Mouse (Mus musculus) hindbrain, postnatal 0 days (tissue): ENCODE measurements around the gene Arhgap22. TPM values are rescaled to one million over a fixed set of nuclear protein-coding genes. Genes with fewer than 3 reads are reported as not detected.
A peak's percentile ranks its signal among the peaks of the same experiment; 100 is the strongest.

Source experiments
- ATAC-seq: fragments of 200-750 bp; cut with Nextera tagmentation; 2 replicates; pipeline ENCODE4 v1.8.0; 2017; ENCODE audit warnings: mild to moderate bottlenecking, moderate TSS enrichment, moderate library complexity
- DNase-seq: peaks from one replicate; pipeline ENCODE4 v3.0.0-alpha.2; 2015; ENCODE audit warnings: low spot score
- H3K27ac ChIP-seq: fragments of 300-500 bp; sonication (generic); 2 replicates; pipeline ENCODE4 v1.5.1; 2014; ENCODE audit warnings: mild to moderate bottlenecking
- H3K27me3 ChIP-seq: fragments of 300-500 bp; sonication (generic); 2 replicates; pipeline ENCODE4 v1.6.1; 2014; ENCODE audit warnings: low read length, mixed read lengths; ENCODE audit not compliant: insufficient read depth
- H3K36me3 ChIP-seq: fragments of 300-500 bp; sonication (generic); 2 replicates; pipeline ENCODE4 v1.6.1; 2014; ENCODE audit warnings: low read length, mixed read lengths; ENCODE audit not compliant: insufficient read depth
- H3K4me1 ChIP-seq: fragments of 300-500 bp; sonication (generic); 2 replicates; pipeline ENCODE4 v1.6.1; 2014; ENCODE audit warnings: antibody characterized with exemption, low read length, mixed read lengths; ENCODE audit not compliant: insufficient read depth
- H3K4me2 ChIP-seq: fragments of 300-500 bp; sonication (generic); 2 replicates; pipeline ENCODE4 v1.6.1; 2014; ENCODE audit warnings: low read depth, mild to moderate bottlenecking, low read length, moderate library complexity, mixed read lengths
- H3K4me3 ChIP-seq: fragments of 300-500 bp; sonication (generic); 2 replicates; pipeline ENCODE4 v1.5.1; 2014; ENCODE audit warnings: low read length
- H3K9ac ChIP-seq: fragments of 300-500 bp; sonication (generic); replicated peaks from 2 replicates; pipeline ENCODE4 v1.6.1; 2014; ENCODE audit warnings: mild to moderate bottlenecking, low read length, moderate library complexity, mixed read lengths
- H3K9me3 ChIP-seq: fragments of 300-500 bp; sonication (generic); 2 replicates; pipeline ENCODE4 v1.6.1; 2016; ENCODE audit warnings: low read length, mixed read lengths
- CTCF ChIP-seq: IDR thresholded peaks from 2 replicates; pipeline ENCODE4 v1.5.1; 2016; ENCODE audit warnings: antibody characterized with exemption, control low read depth, low read depth
- WGBS: fragments of 180-500 bp; shearing (Covaris S2); extraction: QIAGEN DNeasy Blood & Tissue Kit; methylation state at CpG from one replicate; pipeline ENCODE4 v1.1.7; 2014; 5-methylcytosine and 5-hydroxymethylcytosine counted together
- polyA plus RNA-seq: library from polyadenylated mRNA; unstranded; fragments of >200 nt; fragmentation: Nextera tagmentation; extraction: Ambion mirVana; gene quantifications from 2 replicates; pipeline ENCODE4 v1.2.1, GENCODE M21; 2015
- total RNA-seq: library from RNA; depleted of rRNA; stranded (reverse); fragments of >200 nt; gene quantifications from 2 replicates; pipeline ENCODE4 v1.2.3, GENCODE M21; 2014

Arhgap22 gene
- total and polyA plus RNA-seq, 2 experiments from 2014 or later, result 4.4 to 5.0 TPM

DNA sequence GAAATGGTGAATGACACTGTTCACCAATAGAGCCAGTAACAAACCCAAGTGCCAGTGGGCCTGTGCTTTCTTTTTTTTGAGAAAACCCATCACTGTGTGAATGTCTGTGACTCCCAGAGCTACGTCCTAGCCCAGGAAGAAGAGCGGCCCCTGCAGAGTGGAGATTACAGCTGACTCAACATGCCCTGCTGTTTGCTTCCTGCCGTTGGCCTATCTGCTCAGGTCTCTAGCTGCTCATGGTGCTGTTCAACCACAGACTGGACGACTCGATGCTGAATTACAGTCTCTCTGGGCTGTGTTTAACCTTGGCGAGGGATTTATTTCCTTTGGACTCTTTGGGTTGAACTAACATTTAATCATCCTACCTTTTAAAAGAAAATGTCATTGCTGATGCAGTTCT, 10.9 kb upstream of the Arhgap22 start:
- no peak overlapping the region for H3K9ac ChIP-seq
- no peak overlapping the region for H3K27ac ChIP-seq
- H3K36me3 ChIP-seq, result no peaks in the 10 kb centered on the region
- H3K4me3 ChIP-seq, result no peak overlapping the region
- ATAC-seq, result no peak
- 80% methylated on average over 6 of the region's 6 CpGs for WGBS
- no peak overlapping the region for H3K4me2 ChIP-seq
- H3K4me1 ChIP-seq, result no peaks in the 10 kb centered on the region
- no peaks in the 10 kb centered on the region for H3K9me3 ChIP-seq
- DNase-seq, result no peak
- H3K27me3 ChIP-seq, result no peaks in the 10 kb centered on the region
- TF ChIP-seq CTCF, result no peak

DNA sequence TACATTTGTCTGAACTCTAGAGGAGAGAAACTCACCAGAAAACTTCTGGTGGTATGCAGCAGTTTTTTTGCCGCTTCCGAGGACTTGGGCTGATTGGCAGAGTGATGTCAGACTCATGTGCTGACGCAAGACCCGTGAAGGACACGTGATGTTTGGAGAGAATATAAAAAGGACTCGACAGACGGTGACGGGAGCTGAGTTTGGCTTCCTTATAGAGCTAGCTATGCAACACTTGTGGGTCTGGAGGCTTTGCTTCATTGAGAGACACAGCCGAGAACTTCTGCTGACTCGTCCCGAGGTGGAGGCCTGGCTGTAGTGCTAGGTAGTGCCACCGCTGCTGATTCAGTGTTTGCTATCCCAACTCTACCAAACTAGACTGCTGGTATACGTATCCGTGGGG, 10.0 kb upstream of the Arhgap22 start:
- 87% methylated on average over 14 of the region's 14 CpGs for WGBS
- no peak overlapping the region for H3K27ac ChIP-seq
- TF ChIP-seq CTCF, result no peak
- no peaks in the 10 kb centered on the region for H3K4me1 ChIP-seq
- no peaks in the 10 kb centered on the region for H3K27me3 ChIP-seq
- H3K4me2 ChIP-seq, result no peak overlapping the region
- DNase-seq (no peak), ATAC-seq (no peak)
- H3K36me3 ChIP-seq, result no peaks in the 10 kb centered on the region
- H3K9me3 ChIP-seq, result no peaks in the 10 kb centered on the region
- no peak overlapping the region for H3K4me3 ChIP-seq
- H3K9ac ChIP-seq, result no peak overlapping the region

DNA sequence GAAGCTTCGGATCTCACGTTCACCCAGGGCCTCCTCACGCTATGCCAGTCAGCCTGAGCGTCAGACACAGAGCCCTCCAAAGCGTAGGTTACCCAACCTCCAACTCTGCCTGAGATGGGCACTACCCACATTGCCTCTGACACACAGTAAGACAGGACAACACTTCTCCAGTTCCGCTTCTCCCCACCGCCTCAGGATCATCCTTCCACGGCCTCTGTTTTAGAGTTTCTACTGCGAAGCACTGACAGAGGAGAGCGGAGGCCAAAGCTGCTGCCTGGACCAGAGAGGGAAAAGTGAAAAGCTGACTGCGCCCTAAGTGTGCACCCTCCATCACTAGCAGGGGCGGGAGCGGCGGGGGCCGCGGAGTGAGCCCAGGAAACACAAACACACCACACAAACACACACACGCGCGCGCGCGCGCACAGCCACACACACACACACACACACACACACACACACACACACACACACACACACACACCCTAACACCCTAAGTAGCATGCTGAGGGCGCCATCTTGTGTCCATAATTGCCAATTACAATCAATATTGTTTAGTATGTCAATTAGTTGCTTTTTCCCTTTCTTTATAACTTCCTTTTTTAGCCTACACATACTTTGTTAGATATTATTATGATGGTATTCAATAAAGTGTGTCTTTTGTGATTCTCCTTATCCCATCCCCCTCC, 8.4 kb upstream of the Arhgap22 start:
- H3K36me3 ChIP-seq, result no peaks in the 10 kb centered on the region
- H3K4me2 ChIP-seq, result peak overlapping the region; percentile 48
- H3K4me3 ChIP-seq, result 0 out of 2 replicates have a peak overlapping the region, but pooled peaks have one; percentile 4
- no peaks in the 10 kb centered on the region for H3K4me1 ChIP-seq
- no peak overlapping the region for H3K9ac ChIP-seq
- H3K27me3 ChIP-seq, result no peaks in the 10 kb centered on the region
- no peak overlapping the region for H3K27ac ChIP-seq
- H3K9me3 ChIP-seq, result no peaks in the 10 kb centered on the region
- 29% methylated on average over 24 of the region's 24 CpGs for WGBS
- peak; percentile 91 for TF ChIP-seq CTCF
- peak; percentile 78 for DNase-seq
- ATAC-seq, result peak; percentile 66; the same call in 1 of the 2 replicates

- Histone ChIP-seq H3K4me1 (no peaks in the 10 kb centered on the region), H3K4me2 (no peak overlapping the region), H3K27me3 (no peaks in the 10 kb centered on the region), H3K36me3 (no peaks in the 10 kb centered on the region), H3K9ac (no peak overlapping the region), H3K27ac (no peak overlapping the region), H3K4me3 (no peak overlapping the region), H3K9me3 (no peaks in the 10 kb centered on the region)
- WGBS, result 18% methylated on average over 2 of the region's 2 CpGs
- TF ChIP-seq CTCF, result peak; percentile 60
- DNase-seq, result peak; percentile 55
- ATAC-seq, result peak; percentile 19; the same call in 1 of the 2 replicates
These were observed 6.8 kb upstream of the Arhgap22 start for GRCm38 (mm10) chr14:33207011-33207410.

- Histone ChIP-seq H3K9ac (no peak overlapping the region), H3K27ac (no peak overlapping the region), H3K9me3 (no peaks in the 10 kb centered on the region), H3K4me3 (no peak overlapping the region), H3K4me1 (no peaks in the 10 kb centered on the region), H3K27me3 (no peaks in the 10 kb centered on the region), H3K36me3 (no peaks in the 10 kb centered on the region), H3K4me2 (no peak overlapping the region)
- 56% methylated on average over 5 of the region's 5 CpGs for WGBS
- ATAC-seq (no peak), DNase-seq (no peak)
- no peak for TF ChIP-seq CTCF
These were observed 5.5 kb upstream of the Arhgap22 start for GRCm38 (mm10) chr14:33208331-33208730.

GRCm38 (mm10) chr14:33210806-33211205, 3.0 kb upstream of the Arhgap22 start:
- H3K36me3 ChIP-seq, result no peaks in the 10 kb centered on the region
- no peaks in the 10 kb centered on the region for H3K27me3 ChIP-seq
- 80% methylated on average over 8 of the region's 8 CpGs for WGBS
- no peak overlapping the region for H3K9ac ChIP-seq
- H3K27ac ChIP-seq, result no peak overlapping the region
- no peaks in the 10 kb centered on the region for H3K9me3 ChIP-seq
- DNase-seq (no peak), ATAC-seq (no peak)
- H3K4me1 ChIP-seq, result no peaks in the 10 kb centered on the region
- no peak overlapping the region for H3K4me3 ChIP-seq
- no peak overlapping the region for H3K4me2 ChIP-seq
- TF ChIP-seq CTCF, result no peak

DNA sequence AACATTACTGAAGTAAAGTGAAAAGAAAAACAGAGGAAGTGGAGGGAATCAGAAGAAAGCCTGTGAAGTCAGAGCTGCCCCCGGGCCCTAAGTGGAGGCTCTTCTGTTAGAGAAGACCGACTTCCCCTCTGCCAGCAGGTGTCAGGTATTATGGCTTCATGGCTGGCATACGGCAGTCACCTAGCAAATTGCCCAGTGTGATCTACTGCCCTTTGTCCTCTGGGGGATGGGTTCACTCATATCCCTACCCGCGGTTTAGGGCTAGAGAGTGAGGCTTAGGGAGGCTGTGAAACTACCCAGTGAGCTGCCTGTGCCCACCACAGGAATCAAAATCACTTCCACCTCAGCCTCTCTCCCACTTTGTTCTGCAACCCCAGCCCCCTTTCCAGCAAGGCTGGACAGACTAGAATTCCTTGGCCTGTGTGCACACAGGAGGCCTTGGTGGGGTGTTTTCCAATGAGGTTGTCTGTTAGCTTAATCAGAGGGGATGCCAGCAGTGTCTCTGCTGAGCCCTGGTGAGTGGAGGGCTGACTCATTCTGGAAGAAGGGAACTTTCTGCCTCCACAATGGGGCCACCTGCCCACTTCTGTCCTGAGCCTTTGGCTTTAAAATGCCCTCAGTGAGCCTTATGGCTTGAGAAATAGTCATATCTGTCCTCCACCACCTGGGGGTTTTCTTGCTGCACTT, 1.4 kb upstream of the Arhgap22 start:
- Histone ChIP-seq H3K4me2 (no peak overlapping the region), H3K9ac (no peak overlapping the region), H3K27me3 (no peaks in the 10 kb centered on the region), H3K4me1 (no peaks in the 10 kb centered on the region), H3K9me3 (no peaks in the 10 kb centered on the region), H3K27ac (no peak overlapping the region), H3K36me3 (no peaks in the 10 kb centered on the region), H3K4me3 (no peak overlapping the region)
- WGBS, result 68% methylated on average over 5 of the region's 5 CpGs
- ATAC-seq (no peak), DNase-seq (no peak)
- no peak; the same call in 1 of the 2 replicates for TF ChIP-seq CTCF
